Mouse (Mus musculus) megakaryocyte, embryonic 14.5 days (primary cell): Measurements from ENCODE around the gene Usp22.

Source experiments
- FLI1 ChIP-seq: IDR thresholded peaks from 2 replicates; pipeline ENCODE4 v1.6.1; 2012; ENCODE audit warnings: low read length, inconsistent platforms, mixed read lengths
- GATA1 ChIP-seq: IDR thresholded peaks from 3 replicates; pipeline ENCODE4 v1.6.1; 2012; ENCODE audit warnings: mixed read lengths, low read length, inconsistent platforms, borderline replicate concordance

GRCm38 (mm10) chr11:61109707-61110106 lies 65.1 kb downstream of the Usp22 start:
- TF ChIP-seq GATA1 (no peak), FLI1 (no peak)
